Mouse (Mus musculus) gastrocnemius, postnatal 25 days (tissue): Measurements from ENCODE around the gene Marcksl1. TPM values are rescaled to one million over a fixed set of nuclear protein-coding genes. Genes with fewer than 3 reads are reported as not detected.

Experiments
- DNase-seq: peaks from one replicate; pipeline ENCODE4 v3.0.0; 2022
- microRNA-seq, 2 experiments: library from miRNA; unstranded; fragments of <30 nt; microRNA quantifications; one replicate each; pipeline ENCODE4 v1.2.0; 2021; ENCODE audit warnings: borderline replicate concordance in 2 of 2
- total RNA-seq, 2 experiments: library from RNA; stranded (reverse); gene quantifications; 1 replicate in 1 of 2; 2 replicates in 1 of 2; pipeline ENCODE4 v1.2.3; 2021

Marcksl1 gene
- total RNA-seq, 2 experiments from 2014 or later, result 1.6 to 2.8 TPM

DNA sequence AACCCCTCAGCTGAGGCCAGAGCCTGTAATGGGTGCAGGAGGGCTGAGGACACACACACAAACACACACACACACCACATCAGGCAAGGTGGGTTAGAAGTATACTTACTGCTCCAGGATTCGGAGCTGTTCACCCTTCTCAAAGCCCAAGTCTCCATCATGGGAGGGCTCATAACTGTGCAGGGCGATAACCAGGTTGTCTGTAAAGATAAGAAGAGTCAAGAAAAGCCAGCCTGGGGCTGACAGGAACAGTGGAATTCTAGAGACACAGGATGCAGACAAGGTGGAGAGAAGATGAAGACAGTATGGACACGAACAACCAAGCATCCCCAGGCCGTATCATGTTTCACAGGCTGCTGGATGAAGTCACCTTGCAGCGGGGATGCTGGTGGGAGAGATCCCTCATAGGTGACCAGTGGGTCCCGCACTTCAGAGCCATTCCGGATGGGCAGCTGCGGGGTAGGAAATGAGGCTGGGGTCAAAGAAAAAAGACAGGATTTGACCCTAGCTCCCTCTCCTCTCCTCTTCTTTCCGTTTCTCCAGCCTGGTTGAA is 44.0 kb downstream of the Marcksl1 start:
- DNase-seq, result no peak

DNA sequence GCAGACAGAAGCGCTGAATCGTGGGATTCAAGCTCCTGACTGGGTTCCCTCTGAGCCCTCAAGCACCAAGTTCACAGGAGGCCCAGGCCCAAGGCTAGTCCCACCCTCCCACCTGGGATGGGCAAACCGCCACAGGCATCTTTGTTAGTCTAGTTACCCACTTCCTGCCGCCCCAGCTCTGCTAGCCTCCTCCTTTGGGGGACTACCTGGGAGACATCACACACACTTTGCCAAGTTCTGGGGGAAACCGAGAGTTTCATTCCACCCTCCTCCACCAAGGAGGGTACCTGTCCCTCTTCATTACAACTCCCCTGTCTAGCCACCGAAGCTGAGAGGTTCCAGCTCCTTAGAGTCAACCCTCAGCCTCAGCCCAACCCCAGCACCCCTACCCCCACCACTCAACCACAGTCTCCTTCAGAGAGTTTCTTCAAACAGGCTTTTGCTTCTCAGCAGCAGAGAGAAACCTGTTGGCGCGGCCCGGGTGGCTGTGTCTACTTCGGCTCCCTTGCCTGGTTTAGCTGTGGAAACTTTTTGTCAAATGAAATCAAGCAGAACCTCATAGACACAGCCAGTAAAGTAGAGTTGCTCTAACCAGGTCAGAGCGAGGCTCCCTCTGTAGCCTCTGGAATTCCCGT is 45.1 kb downstream of the Marcksl1 start:
- peak; percentile 52 for DNase-seq

DNA sequence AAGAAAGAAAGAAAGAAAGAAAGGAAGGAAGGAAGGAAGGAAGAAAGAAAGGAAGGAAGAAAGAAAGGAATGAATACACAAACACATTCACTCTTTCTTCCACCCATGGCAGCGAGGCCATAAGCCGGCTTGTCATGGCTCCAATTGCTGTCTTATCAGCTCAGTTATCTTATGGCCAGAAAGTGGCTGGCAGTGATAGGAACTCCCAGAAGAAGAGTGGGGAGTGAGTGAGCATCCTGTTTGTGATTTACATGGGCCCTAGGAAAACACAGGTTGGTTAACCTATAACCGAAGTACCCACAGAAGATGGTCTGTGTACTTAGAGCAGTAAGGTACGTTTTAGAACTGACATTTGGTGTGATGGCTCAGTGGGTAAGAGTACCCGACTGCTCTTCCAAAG is 47.8 kb downstream of the Marcksl1 start:
- DNase-seq, result no peak

DNA sequence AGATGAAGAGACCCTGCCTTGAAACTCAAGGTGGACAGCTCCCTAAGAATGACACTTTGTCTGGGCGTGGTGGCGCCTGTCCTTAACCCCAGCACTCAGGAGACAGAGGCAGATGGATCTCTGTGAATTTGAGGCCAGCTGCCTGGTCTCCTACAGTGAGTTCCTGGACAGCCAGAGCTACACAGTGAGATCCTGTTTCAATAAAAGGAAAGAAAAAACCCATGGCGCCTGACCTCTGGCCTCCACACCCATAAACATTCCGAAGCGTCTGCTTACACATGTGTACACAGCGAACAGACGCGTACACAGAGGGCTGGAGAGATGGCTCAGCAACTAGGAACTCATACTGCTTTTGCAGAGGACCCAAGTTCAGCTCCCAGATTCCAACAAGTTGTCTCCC is 50.3 kb downstream of the Marcksl1 start:
- no peak for DNase-seq

DNA sequence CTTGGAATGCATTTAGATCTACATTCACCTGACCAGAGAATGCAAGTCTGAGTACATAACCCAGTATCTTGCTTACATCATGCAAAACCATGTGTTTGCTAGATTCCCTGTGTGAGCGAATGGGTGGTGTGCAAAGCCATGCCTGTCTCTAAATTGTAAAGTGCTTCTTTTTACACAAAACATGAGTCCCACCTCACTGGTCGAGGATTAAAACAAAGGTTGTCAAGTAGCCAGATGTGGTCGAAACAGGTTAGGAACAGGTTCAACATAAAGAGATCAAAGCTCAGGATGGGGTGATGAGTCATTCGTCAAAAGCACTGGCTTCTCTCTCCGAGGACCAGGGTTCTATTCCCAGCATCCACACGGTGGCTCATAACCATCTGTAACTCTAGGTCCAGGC is 51.8 kb downstream of the Marcksl1 start:
- DNase-seq, result no peak

Small RNAs within 50 kb of the gene (microRNA-seq; reads per million reads assigned to microRNA genes)
- gene Mir8119, result 0 reads per million in 2 experiments

Other genes starting within 250 kb of the Marcksl1 start
- gene Sync, start 226.0 kb upstream of the Marcksl1 start, total RNA-seq, result 10 to 100 TPM; 40.2 to 44.7 TPM
- gene Rbbp4, start 178.2 kb upstream of the Marcksl1 start, total RNA-seq, result 10 to 100 TPM; 41.0 to 50.6 TPM
- gene Zbtb8os, start 177.9 kb upstream of the Marcksl1 start, total RNA-seq, result 10 to 100 TPM; 23.1 to 24.0 TPM
- 1 to 10 TPM; 1.2 to 1.3 TPM for gene Zbtb8a, start 135.5 kb upstream of the Marcksl1 start, total RNA-seq
- gene Zbtb8b, start 72.7 kb upstream of the Marcksl1 start, total RNA-seq, result not detected
- gene Bsdc1, start 52.0 kb upstream of the Marcksl1 start, total RNA-seq, result 10 to 100 TPM; 25.6 to 26.9 TPM
- not detected for gene Tssk3, start 22.6 kb upstream of the Marcksl1 start, total RNA-seq
- not detected for gene Fam229a, start 22.4 kb upstream of the Marcksl1 start, total RNA-seq
- gene Hdac1, start 29.1 kb downstream of the Marcksl1 start, total RNA-seq, result 1 to 10 TPM; 9.6 to 9.9 TPM
- under 1 TPM in 1 of 2 experiments, not detected in 1; 0.48 TPM for gene Lck, start 60.1 kb downstream of the Marcksl1 start, total RNA-seq
- under 1 TPM in 1 of 2 experiments, not detected in 1; 0.31 TPM for gene Fam167b, start 65.0 kb downstream of the Marcksl1 start, total RNA-seq
- 100 to 1,000 TPM; 116 to 129 TPM for gene Eif3i, start 87.1 kb downstream of the Marcksl1 start, total RNA-seq
- 10 to 100 TPM; 30.5 to 32.3 TPM for gene Tmem234, start 87.1 kb downstream of the Marcksl1 start, total RNA-seq
- gene Dcdc2b, start 100.7 kb downstream of the Marcksl1 start, total RNA-seq, result 1 to 10 TPM in 1 of 2 experiments, under 1 TPM in 1; 0.77 to 1.2 TPM
- 10 to 100 TPM in 1 of 2 experiments, 1 to 10 TPM in 1; 8.1 to 11.1 TPM for gene Iqcc, start 105.5 kb downstream of the Marcksl1 start, total RNA-seq
- gene Ccdc28b, start 110.4 kb downstream of the Marcksl1 start, total RNA-seq, result 10 to 100 TPM; 52.4 to 59.8 TPM
- 10 to 100 TPM; 18.0 to 19.4 TPM for gene Txlna, start 127.5 kb downstream of the Marcksl1 start, total RNA-seq
- gene Kpna6, start 159.2 kb downstream of the Marcksl1 start, total RNA-seq, result 10 to 100 TPM; 64.6 to 77.1 TPM
- 1 to 10 TPM; 3.5 to 4.7 TPM for gene Tmem39b, start 183.3 kb downstream of the Marcksl1 start, total RNA-seq
- 10 to 100 TPM; 21.5 to 25.7 TPM for gene Khdrbs1, start 228.7 kb downstream of the Marcksl1 start, total RNA-seq